Mouse (Mus musculus): ENCODE data around the gene Gm17657. TPM values are rescaled to one million over a fixed set of nuclear protein-coding genes. Genes with fewer than 3 reads are reported as not detected.

Gm17657 gene
- not detected in 2 replicates for total RNA-seq (2015; ENCODE audit: low replicate concordance)
- not detected in 2 replicates for total RNA-seq (2017; ENCODE audit: low replicate concordance)

- ATAC-seq (replicated peaks; ENCODE audit: low FRiP score, poor library complexity, severe bottlenecking) = peak; percentile 100
These were observed at the start of gene Gm17657, which contains the start of gene Tbc1d22b for GRCm38 (mm10) chr17:29549543-29550428. TSS of gene Gm17657 (minus strand) at chr17:29549638. TSS of gene Tbc1d22b (plus strand) at chr17:29549785.

GRCm38 (mm10) chr17:29599051-29599450 is 49.6 kb upstream of the Gm17657 start:
- ATAC-seq (replicated peaks; ENCODE audit: low FRiP score, poor library complexity, severe bottlenecking) = no peak

- ATAC-seq (replicated peaks; ENCODE audit: low FRiP score, poor library complexity, severe bottlenecking) = no peak
These were observed 47.3 kb upstream of the Gm17657 start for GRCm38 (mm10) chr17:29596771-29597132.

DNA sequence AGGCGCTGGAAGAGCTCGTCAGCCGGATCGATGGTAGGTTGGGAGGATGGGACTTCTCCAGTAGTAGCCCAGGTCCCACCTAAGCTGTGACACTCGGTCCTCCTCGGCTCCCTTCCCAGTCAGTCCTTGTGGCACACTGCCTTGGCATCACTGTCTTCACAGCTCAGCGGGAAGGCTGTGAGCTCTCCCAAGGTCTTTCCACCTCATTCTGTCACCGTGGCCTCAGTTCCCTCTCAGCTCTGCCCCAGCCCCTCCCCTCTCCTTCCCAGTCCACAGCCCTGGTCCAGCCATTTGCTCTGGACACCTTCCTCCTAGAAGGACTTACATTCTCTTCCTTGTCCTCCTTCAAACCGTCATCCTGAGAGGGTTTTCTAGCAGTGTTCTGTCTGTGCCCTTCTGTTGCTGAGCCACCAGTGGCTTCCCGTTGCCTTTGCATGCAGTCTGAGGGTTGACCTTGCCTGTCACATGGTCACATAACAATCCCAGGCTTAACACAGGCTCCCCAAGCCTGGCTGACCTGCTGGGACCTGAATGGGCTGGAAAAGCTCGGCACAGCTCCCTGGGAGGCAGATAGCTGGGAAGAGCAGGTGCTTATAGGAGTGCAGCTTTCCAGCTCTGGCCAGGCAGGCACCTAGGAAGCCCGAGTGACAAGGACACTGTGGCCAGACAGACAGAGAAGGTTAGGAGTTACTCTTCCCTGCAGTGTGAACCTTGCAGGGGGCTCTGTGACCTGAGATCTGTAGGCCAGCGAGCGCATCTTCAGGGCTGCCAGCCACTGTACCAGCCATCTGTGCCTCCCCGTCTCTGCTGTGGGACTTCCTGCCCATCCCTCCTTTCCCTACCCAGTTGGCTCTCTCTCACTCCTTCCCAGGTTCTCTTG is 46.7 kb upstream of the Gm17657 start:
- ATAC-seq (replicated peaks; ENCODE audit: low FRiP score, poor library complexity, severe bottlenecking) = no peak

GRCm38 (mm10) chr17:29589221-29589898 is 39.9 kb upstream of the Gm17657 start:
- ATAC-seq (replicated peaks; ENCODE audit: low FRiP score, poor library complexity, severe bottlenecking) = no peak

- ATAC-seq (replicated peaks; ENCODE audit: low FRiP score, poor library complexity, severe bottlenecking) = no peak
These were observed 37.5 kb upstream of the Gm17657 start for GRCm38 (mm10) chr17:29586921-29587320.

GRCm38 (mm10) chr17:29585446-29585845 is 36.0 kb upstream of the Gm17657 start:
- ATAC-seq (replicated peaks; ENCODE audit: low FRiP score, poor library complexity, severe bottlenecking) = no peak

GRCm38 (mm10) chr17:29584737-29585136 is 35.3 kb upstream of the Gm17657 start:
- no peak for ATAC-seq (replicated peaks; ENCODE audit: low FRiP score, poor library complexity, severe bottlenecking)

- no peak for ATAC-seq (replicated peaks; ENCODE audit: low FRiP score, poor library complexity, severe bottlenecking)
These were observed 34.9 kb upstream of the Gm17657 start for GRCm38 (mm10) chr17:29584306-29584705.

DNA sequence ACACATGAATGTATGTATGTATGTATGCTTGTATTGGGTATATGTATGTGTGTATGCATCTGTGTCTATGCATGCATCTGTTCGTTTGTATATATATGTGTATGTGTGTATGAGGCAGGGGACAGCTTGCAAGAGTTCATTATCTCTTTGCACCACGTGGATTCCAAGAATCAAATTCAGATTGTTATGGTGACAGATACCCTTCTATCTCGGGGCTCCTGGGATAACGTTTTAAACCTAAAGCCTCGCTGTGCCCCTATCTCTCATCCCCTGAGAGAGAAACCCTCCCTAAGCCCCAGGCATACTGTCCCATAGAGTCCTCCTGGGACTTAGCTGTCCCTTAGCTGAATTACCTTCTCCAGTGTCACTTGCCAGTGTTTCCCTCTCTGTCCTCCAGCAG is 34.1 kb upstream of the Gm17657 start:
- ATAC-seq (replicated peaks; ENCODE audit: low FRiP score, poor library complexity, severe bottlenecking) = no peak

- ATAC-seq (replicated peaks; ENCODE audit: low FRiP score, poor library complexity, severe bottlenecking) = no peak
These were observed 30.2 kb upstream of the Gm17657 start for GRCm38 (mm10) chr17:29579579-29580126.

DNA sequence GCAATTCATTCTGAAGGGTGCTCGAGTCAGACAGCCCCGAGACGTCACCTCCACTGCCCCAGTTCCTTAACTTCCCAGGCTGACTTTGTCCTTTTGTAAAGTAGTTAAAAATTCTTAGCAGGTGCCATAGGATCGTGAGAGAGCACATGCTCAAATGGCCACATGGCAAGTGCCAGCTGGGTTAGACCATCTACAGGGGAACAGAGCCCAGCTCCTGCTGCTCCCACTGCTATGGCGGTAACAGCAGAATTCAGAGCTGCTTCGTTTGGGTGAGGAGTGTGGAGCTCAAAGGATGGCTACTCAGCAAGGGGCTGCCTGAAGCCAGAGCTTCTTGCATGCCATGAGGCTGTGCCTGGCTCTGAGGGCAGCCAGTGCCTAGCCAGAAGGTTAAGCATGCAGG is 20.4 kb upstream of the Gm17657 start:
- ATAC-seq (replicated peaks; ENCODE audit: low FRiP score, poor library complexity, severe bottlenecking) = no peak

- no peak for ATAC-seq (replicated peaks; ENCODE audit: low FRiP score, poor library complexity, severe bottlenecking)
These were observed 19.0 kb upstream of the Gm17657 start for GRCm38 (mm10) chr17:29568435-29568834.

GRCm38 (mm10) chr17:29565521-29565920 is 16.1 kb upstream of the Gm17657 start:
- no peak for ATAC-seq (replicated peaks; ENCODE audit: low FRiP score, poor library complexity, severe bottlenecking)

GRCm38 (mm10) chr17:29558476-29558875 is 9.0 kb upstream of the Gm17657 start:
- ATAC-seq (replicated peaks; ENCODE audit: low FRiP score, poor library complexity, severe bottlenecking) = no peak

- ATAC-seq (replicated peaks; ENCODE audit: low FRiP score, poor library complexity, severe bottlenecking) = no peak
These were observed 7.5 kb upstream of the Gm17657 start for GRCm38 (mm10) chr17:29556893-29557292.

DNA sequence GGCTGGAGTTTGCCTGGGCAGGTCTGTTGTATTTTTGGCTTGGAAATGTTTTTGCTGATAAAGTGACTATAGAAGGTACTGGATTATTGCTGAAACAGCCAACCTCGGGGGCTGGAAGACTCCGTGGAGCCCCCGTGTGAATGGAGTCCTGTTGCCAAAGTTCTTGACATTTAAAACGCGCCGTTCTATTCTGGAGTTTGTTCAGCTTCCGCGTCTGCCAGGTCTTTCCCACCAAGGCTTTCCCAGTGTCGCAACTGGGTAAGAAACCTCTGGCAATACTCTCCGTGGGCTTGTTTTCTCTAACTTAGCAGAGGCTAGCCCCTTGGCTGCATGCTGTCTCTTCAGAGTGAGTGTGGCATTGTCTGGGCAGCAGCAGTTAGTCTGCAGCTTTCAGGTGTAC is 7.0 kb upstream of the Gm17657 start:
- no peak for ATAC-seq (replicated peaks; ENCODE audit: low FRiP score, poor library complexity, severe bottlenecking)

GRCm38 (mm10) chr17:29554176-29554575 is 4.7 kb upstream of the Gm17657 start:
- ATAC-seq (replicated peaks; ENCODE audit: low FRiP score, poor library complexity, severe bottlenecking) = no peak

DNA sequence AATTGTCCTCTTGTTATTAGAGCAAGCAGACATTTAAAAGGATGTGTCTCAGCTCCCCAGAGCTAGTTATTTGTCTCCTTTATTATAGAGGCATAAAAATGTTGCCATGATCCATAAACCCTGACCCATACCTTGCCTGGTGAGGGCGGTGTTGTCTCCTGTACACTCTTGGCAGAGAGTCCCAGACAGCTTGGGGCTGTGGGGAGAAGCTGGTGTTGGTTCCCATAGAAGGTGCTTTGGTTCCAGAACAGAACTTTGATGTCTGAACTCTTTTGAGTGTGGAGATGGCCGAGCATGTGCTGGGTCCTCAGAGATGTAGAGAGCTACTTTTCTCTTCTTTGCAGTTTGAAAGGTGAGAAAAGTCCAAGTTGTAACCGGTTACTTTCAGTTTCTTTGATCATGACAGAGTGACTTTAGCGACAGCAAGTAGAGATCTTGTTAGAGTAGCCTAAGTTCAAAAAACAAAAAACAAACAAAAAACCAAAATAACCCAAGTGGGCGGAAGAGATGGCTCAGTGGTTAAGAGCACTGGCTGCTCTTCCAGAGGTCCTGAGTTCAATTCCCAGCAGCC is 2.8 kb upstream of the Gm17657 start, which contains the start of gene Tmem217:
Gene Tmem217, minus strand, starts transcription at position 224 of the 571 bp plus-strand sequence.
- ATAC-seq (replicated peaks; ENCODE audit: low FRiP score, poor library complexity, severe bottlenecking) = no peak
